Mouse (Mus musculus) heart, adult 8-10 months (tissue): Measurements from ENCODE around the gene Tmem81. TPM values are rescaled to one million over a fixed set of nuclear protein-coding genes. Genes with fewer than 3 reads are reported as not detected.

Experiments
- DNase-seq: peaks from one replicate; pipeline ENCODE4 v3.0.0; 2022; ENCODE audit warnings: low spot score
- total RNA-seq, 4 experiments: library from RNA; stranded (reverse); gene quantifications; 2 replicates each; pipeline ENCODE4 v1.2.4; 2022

The Tmem81 gene
- total RNA-seq, 4 experiments from 2014 or later: 1.5 to 2.6 (median 1.8) TPM

GRCm38 (mm10) chr1:132519734-132520133, 13.7 kb downstream of the Tmem81 start:
- DNase-seq: no peak

- peak; percentile 33 for DNase-seq
These were observed 14.7 kb downstream of the Tmem81 start for GRCm38 (mm10) chr1:132520764-132521163.

GRCm38 (mm10) chr1:132523048-132523447, 17.0 kb downstream of the Tmem81 start:
- DNase-seq: no peak

- DNase-seq: no peak
These were observed 17.9 kb downstream of the Tmem81 start for GRCm38 (mm10) chr1:132523920-132524319.

GRCm38 (mm10) chr1:132525832-132526231, 19.8 kb downstream of the Tmem81 start:
- peak; percentile 53 for DNase-seq

- no peak for DNase-seq
These were observed 22.0 kb downstream of the Tmem81 start for GRCm38 (mm10) chr1:132528071-132528470.

GRCm38 (mm10) chr1:132528647-132529334, 22.8 kb downstream of the Tmem81 start:
- DNase-seq: no peak

- no peak for DNase-seq
These were observed 24.7 kb downstream of the Tmem81 start for GRCm38 (mm10) chr1:132530631-132531191.

- no peak for DNase-seq
These were observed 26.5 kb downstream of the Tmem81 start for GRCm38 (mm10) chr1:132532521-132532920.

GRCm38 (mm10) chr1:132533840-132534239, 27.8 kb downstream of the Tmem81 start:
- DNase-seq: no peak

- no peak for DNase-seq
These were observed 29.5 kb downstream of the Tmem81 start for GRCm38 (mm10) chr1:132535541-132535940.

GRCm38 (mm10) chr1:132536416-132536815, 30.4 kb downstream of the Tmem81 start:
- no peak for DNase-seq

- DNase-seq: no peak
These were observed 31.7 kb downstream of the Tmem81 start for GRCm38 (mm10) chr1:132537736-132538135.

- DNase-seq: no peak
These were observed 34.7 kb downstream of the Tmem81 start for GRCm38 (mm10) chr1:132540701-132541100.

- DNase-seq: no peak
These were observed 35.3 kb downstream of the Tmem81 start for GRCm38 (mm10) chr1:132541171-132541823.

GRCm38 (mm10) chr1:132541824-132542599, 36.0 kb downstream of the Tmem81 start:
- no peak for DNase-seq

GRCm38 (mm10) chr1:132542762-132543306, 36.8 kb downstream of the Tmem81 start, which contains the start of gene Cntn2:
Cntn2 (minus strand) TSS chr1:132543256.
- DNase-seq: no peak

GRCm38 (mm10) chr1:132543789-132544188, 37.8 kb downstream of the Tmem81 start:
- no peak for DNase-seq

GRCm38 (mm10) chr1:132557901-132558631, 52.0 kb downstream of the Tmem81 start:
- peak; percentile 45 for DNase-seq
